Mouse (Mus musculus) common myeloid progenitor, adult 5-6 weeks (primary cell): ENCODE data around the gene E130309D02Rik. TPM values are rescaled to one million over a fixed set of nuclear protein-coding genes. Genes with fewer than 3 reads are reported as not detected.

ENCODE experiments used
- ATAC-seq: replicated peaks from 2 replicates; pipeline ENCODE4 v1.8.0; 2016; ENCODE audit warnings: low read depth, mild to moderate bottlenecking, moderate TSS enrichment, inconsistent platforms; ENCODE audit not compliant: poor library complexity, severe bottlenecking
- total RNA-seq: library from RNA; stranded (forward); fragments of 200-1000, 187-1606 nt; gene quantifications from 2 replicates; pipeline ENCODE4 v1.2.3, GENCODE M21; 2017

Gene E130309D02Rik
- 13.7 and 22.0 TPM in 2 replicates for total RNA-seq

DNA sequence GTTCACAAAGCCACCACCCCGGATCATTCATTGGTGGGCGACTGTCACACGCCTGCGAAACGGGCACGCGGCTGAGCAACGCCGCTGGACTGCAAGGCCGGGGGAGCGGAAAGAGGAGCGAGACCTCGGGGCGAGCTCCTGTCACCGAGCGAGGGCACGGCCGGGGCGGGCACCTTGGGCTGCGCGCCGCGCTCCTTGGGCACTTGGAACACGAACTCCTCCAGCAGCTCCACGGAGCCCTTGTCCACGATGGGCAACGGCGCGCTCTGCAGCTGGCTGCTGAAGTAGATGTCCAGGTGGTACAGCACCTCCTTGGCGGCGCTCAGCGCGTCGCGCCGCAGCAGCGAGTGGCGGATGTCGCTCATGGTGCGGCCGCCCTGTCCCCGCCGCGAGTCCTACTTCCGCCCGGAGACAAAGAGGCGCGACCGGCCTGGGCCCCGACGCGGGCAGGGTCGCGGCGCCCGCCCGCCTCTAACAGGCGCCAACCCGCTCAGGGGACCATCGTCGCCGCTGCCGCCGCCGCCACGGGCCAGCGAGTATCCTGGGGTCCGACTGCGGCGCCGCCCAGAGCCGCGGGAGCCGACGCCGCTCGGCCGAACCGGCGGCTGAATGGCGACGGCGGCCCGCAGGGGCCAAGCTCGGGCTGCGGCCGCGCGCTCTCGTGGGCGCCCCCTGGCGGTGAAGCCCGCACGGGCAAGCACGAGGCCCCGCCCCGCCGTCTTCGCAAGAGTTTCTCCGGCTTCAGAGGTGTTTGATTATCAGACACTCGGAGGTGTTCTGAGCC lies at the start of gene E130309D02Rik:
E130309D02Rik (minus strand) TSS at position 631 of the 784 bp plus-strand sequence.
- ATAC-seq, result peak; percentile 61

DNA sequence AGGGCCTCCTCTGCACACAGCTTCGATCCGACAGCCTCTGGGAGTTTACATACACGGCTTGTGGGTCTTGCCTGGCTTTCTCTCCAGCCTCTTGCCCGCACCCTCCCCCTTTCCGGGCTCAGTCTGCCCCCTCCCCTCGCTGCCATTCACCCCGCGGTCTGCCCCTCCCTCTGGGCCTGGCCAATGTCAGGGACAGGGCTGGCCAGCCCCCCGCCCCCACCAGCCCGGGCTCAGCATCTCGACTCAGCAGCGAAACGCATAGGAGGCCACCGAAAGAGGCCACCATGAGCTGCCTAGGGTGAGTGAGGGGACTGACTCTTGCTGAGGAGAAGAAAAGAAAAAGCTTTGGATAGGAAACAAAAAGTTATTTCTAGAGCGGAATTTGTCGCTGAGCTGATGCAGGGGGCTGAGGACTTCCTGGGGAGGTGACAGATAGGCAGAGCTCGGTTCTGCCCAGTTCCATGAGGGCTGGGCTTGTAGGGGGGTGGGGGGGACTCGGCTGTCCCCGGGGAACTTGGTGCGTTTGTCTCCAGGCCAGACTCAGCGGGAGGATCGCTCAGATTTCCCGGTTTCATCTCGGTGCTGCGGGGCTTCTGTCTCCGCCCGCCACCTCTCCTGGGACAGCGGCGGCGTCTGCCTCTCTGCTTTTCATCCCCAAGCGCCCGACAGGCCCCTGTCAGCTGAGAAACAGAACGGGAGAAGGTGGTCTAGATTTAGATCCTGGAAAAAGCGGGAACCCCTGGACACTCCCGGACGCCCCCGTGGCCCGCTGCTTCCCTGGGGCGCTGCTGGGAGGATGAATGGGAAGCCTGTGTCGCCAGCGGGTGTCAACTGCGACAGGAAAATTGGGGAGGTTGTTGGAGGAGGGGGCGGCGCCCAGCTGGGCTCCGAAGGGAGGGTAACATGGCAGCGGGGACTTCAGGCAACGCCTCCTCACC lies 48.8 kb upstream of the E130309D02Rik start:
- peak; percentile 37 for ATAC-seq

DNA sequence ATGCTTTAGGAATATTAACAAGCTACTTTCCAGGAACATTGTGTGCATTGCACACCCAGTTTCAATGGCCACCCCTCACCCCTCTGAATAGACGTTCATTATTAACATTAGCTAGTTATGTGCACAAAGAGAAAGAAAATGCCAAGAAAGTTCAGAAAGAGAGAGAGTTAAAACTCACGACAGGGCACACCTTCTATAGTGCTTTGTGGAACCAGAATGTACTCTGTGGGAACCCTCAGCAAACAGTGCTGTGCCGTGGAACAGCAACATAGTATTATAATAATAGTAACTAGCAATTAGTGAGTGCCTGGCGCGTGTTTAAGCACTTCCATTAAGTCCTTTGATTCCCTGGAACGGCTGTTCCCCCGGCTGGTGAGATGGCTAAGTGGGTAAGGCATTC lies 46.3 kb upstream of the E130309D02Rik start:
- no peak for ATAC-seq

DNA sequence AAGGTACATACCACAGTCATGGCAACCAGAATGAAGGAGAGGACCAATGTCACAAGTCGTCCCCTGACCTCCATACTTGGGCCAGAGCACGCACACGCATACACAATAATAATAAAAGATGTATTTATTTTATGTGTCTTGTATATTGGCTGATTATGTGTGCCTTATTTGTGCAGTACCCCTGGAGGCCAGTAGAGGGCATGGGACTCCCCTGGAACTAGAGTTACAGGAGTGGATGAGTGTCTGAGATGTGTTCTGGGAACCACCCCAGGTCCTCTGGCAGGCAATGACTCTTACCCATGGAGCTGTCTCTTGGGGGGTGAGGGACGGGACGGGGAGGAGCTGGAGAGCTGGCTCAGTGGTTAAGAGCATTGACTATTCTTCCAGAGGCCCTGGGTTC lies 44.8 kb upstream of the E130309D02Rik start:
- ATAC-seq, result peak; percentile 40; the same call in 1 of the 2 replicates

DNA sequence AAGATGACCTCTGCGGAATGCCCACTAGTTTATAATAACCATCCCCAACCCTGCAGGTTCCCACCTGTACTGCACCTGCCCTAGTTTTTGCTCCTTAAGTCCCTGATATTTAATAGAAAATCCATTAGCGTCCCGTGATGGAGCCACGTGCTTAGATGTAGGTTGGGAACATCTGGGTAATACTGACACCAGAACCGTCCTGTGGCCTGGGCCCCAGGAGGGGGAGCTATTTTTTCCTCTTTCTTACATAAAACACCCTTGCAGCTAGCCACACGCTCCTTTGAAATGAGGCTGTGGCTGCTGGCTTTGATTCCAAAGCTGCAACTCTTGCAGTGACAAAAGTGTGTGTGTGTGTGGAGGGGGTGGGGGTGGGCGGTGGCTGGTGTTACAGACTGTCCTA lies 44.1 kb upstream of the E130309D02Rik start:
- no peak; the same call in 1 of the 2 replicates for ATAC-seq

DNA sequence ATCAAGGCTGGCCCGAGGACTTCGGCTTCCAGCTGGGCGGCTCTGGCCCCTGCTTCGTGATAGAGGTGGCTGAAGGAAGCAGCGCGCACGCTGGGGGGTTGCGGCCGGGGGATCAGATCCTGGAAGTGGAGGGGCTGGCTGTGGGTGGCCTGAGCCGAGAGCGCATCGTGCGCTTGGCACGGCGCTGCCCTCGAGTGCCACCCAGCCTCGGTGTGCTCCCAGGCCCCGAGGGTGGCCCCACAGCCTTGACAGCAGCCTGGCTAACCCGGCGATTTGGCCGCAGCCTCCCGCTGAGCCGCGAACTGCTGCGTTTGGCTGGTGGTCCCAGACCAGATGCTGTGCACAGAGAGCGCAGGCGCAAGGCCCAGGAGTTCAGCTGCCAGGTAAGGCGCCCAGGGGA lies 42.4 kb upstream of the E130309D02Rik start:
- peak; percentile 15; the same call in 1 of the 2 replicates for ATAC-seq

DNA sequence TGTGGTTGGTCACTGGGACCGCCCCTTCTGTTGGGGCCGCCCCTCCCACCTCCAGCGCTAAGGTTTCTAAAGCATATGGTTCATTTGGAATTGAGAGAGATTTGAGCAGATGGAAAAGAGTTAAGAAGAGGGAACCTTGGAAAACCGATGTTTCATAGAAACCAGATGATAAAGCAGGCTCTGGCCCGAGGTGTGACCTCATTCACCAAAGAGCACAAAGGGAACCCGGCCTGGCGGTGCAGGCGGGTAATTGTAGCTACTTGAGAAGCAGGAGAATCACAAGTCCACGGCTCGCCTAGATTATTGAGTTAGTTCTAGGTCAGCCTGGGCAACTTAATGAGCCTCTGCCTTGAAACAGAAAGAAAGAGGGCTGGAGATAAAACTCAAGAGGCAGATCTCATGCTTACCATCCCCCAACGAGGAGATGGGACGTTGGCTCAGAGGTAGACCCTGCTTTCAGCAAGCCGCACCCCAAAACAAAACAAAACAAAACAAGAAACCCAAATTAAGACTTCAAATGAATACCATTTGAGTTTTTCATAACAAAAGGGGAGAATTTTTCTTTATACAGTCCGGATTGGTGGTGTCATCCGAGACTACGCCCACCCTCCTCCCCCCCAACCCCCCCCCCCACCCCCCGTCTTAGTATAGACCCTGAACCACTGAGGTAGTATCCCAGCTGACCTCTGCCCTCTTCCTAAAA lies 41.7 kb upstream of the E130309D02Rik start, which contains the start of gene Grid2ip:
Grid2ip (plus strand) TSS at position 653 of the 703 bp plus-strand sequence.
- ATAC-seq, result no peak

DNA sequence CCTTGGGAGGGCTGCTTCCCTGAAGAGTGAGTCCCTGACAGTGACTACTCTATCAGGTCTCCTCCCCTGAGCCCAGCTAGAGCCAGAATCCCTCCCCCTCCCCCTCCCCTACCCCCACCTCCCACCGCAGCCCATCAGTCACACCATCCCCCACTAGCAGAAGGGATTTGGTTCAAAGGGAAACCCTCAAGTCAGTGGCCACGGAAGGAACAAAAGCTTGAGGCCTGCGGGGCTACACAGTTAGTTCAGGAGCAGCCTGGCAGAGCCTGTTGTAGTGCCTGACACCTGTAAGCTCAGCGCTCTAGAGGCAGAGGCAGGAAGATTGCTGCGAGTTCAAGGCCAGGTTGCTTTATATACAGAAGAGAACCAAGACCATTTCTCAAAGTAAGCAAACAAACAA lies 40.9 kb upstream of the E130309D02Rik start:
- no peak for ATAC-seq

DNA sequence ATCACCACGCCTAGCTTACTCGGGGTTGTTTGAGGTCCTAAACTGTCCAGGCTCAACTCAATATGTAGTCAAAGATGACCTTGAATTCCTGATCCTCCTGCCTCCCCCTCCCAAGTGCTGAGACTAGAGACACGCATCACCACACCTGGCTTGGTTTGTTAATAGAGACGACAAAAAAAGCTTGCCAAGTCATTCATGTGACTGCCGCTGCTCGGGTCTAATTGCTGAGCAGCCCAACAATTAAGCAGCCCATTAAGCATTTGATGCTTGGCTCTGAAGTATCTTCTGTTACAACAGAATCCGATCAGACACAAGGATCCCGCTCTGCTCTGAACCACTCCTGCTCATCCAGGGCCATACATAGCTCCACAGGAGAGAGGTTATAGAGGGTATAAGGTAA lies 31.2 kb upstream of the E130309D02Rik start:
- no peak for ATAC-seq

DNA sequence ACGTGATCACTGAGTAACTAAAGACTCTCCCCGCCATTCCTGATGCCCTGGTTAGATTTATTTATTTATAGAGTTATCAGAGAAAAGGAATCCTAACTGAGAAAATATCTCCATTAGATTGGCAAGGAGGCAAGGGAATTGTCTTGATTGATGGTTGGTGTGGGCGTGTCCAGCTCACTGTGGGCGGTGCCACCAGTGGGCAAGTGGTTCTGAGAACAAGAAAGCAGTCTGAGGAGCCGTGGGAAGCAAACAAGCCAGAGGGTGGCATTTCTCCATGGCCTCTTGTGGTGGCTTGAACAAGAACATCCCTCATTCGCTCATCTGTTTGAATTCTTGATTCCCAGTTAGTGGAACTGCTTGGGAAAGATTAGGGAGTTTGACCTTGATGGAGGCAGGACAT lies 24.4 kb upstream of the E130309D02Rik start:
- no peak for ATAC-seq

DNA sequence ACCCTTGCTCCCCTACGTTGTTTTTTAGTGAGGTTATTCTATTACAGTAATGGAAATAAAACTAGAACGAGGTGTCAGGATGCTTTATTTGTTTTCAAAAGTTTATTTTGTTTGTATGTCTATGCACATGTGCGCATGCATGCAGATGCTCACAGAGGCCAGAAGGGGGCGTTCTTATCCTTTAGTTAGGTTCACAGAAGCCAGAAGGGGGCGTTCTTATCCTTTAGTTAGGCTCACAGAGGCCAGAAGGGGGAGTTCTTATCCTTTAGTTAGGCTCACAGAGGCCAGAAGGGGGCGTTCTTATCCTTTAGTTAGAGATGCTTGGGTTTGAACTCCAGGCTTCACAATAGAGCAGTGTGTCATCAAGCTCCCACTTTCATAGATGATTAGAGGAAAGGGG lies 21.4 kb upstream of the E130309D02Rik start:
- ATAC-seq, result no peak

DNA sequence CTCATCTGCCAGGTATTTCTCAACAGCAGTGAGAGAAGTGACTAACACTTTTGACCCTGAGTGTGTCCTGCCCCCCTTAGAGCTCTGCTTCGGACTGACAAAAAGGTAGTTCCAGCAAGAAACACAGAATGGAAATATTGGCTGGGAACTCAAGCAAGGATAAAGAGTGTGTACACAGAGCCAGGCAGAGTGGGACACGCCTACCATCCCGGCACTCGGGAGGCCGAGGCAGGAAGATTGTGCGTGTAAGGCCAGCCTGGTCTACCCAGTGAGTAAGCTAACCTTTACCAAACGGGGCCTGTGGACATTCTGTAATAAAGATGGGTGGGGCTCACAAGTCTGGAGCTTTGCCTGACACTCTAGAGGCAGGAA lies 19.9 kb upstream of the E130309D02Rik start:
- ATAC-seq, result no peak

DNA sequence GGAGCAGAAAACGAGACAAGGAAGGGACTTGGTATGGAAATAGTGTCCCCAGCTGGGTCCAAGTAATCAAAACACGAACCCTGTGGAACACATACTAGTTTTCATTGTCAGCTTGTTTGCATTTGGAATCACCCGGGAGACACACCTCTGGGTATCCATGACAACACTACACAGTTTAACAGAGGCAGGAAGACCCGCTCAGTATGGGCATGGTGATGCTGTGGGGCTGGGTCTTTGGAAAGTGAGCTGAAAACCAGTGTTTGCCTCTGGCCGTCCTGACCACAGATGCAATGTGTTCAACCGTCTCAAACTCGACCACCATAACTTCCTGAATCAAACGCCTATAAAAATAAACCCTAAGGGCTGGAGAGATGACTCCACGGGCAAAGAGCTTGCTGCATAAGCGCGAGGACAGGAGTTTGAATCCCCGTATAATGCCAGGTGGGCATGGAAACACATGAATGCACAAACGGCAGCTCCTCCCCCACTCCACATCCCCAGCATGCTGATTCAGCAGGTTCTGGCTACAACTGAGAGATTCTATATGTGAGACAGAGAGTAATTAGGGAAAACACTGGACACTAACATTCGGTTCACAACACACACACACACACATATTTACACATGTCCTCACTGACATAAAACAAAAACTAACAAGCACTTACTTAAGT lies 19.4 kb upstream of the E130309D02Rik start:
- peak; percentile 59 for ATAC-seq

DNA sequence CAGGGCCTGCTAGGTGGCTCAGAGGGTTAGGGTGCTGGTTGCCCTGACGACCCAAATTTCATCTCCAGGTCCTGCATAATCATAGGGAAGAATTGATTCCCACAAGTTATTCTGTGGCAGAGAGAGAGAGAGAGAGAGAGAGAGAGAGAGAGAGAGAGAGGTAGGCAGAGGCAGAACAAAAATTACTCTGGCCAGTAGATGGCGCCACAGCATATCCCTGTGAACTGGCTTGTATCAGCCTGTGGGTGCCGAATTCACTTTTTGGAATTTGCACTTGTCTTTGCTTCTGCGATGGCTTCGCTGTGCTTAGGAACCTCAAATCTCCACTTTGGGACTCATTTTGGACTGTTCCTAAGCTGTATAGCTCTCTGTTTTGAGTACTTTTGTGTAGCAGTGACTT lies 18.7 kb upstream of the E130309D02Rik start:
- ATAC-seq, result peak; percentile 61

DNA sequence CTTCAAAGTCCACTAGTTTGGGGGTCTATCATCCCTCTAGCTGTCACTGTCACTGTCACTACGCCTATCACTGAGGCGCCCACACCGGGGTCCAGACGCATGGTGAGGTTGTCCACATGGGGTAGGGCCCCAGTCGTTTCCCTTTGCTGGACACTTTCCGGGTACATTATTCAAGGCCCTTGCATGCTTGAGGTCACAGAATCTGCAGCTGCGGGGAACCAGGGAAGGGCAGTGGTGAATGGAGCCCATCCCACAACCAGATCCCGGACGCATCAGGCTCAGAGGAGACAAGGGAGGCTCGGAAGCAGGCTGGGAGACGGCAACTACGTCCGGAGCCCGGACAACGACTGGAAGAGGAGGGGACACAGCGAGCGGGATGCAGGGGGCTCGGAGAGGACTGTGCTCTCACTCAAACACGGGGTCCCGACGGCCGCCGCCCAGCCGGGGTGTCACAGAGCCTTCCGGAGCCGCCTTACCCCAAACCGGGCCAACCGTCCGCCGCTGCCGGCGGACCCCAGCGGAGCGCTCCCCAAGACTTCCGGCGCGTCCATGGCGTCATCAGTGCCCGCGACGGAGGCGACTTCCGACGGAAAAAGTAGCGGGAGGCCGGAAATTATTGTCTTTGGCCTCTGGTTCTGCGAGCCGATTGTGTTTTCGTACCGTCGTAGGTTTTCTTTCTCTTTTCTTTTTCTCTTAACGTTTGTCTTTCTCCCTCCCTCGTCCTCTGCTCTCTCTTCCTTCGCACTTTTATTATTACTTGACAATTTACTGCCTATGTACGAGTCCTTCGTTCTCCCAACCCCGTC lies 13.7 kb upstream of the E130309D02Rik start, which contains the start of gene Zdhhc4:
Zdhhc4 (minus strand) TSS at position 567 of the 806 bp plus-strand sequence.
- ATAC-seq, result peak; percentile 85

DNA sequence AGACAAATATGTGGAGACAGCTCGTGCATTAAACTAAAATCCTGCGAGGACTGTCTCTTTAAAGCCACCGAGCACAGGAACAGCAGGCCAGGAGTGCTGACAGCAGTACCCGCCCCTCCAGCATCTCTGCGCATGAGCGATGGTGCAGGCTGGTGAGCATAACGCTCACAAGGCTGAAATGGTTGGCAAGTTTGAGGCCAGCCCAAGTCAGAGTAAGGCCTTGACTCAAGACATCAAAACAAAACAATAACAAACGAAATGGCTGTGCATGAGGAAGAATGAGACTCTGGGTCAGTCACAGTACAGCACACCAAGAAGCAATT lies 2.1 kb upstream of the E130309D02Rik start:
- no peak for ATAC-seq

DNA sequence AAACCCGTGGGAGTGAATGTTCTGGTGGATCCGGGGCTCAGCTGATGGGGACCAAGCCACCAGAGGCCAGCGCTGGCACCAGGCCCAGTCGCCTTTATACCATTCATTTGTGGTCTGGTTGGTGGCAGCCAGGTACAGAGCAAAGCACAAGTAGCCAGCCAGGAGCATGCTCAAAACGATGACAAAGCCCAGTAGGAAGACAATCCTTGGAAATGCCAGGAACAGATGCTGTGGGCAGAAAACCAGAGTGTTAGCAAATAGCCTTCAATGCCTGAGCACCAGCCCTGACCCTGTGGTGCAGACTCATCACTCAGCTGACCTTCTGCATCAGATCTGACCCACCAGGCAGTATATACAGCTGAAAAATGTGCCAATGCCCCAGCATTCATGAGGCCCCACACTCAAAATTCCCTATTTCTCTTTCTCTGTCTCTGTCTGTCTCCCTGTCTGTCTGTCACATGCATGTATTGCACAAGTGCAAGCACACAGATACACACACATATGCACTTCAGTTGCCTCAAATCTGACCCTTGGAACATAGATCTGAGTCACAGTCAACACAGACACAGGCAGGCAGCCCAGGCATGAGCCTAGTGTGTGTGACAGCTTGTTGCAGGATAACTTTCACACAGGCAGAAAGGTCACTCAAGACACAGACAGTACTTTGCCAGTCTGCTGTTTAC lies 1.6 kb upstream of the E130309D02Rik start:
- no peak for ATAC-seq

DNA sequence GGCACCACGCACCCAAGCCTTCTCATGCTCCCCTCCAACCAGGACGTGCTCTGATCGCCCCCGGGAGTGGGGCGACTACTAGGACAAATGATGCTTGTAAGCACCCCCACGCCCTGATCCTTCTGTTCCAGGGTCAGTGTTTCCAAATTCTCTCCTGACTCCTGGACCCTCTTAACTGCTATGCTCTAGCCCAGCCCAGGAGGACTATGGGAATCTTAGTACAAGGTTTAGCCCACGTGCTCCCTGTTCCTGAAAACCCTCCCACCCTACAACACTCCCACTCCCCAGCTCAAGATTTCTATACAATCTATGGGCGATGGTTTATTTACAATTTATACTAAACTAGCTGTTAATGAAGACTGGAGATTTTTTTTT lies 341 bp upstream of the E130309D02Rik start:
- no peak; the same call in 1 of the 2 replicates for ATAC-seq
